Mouse (Mus musculus): ENCODE results near the gene Ttc19. TPM values are rescaled to one million over a fixed set of nuclear protein-coding genes. Genes with fewer than 3 reads are reported as not detected.

The Ttc19 gene
- polyA plus RNA-seq, 1 experiment from 2014 or later = 39.3 TPM

- 68% methylated on average over 5 of the region's 5 CpGs for WGBS
These were observed 27.9 kb upstream of the Ttc19 start for GRCm38 (mm10) chr11:62253380-62253779.

DNA sequence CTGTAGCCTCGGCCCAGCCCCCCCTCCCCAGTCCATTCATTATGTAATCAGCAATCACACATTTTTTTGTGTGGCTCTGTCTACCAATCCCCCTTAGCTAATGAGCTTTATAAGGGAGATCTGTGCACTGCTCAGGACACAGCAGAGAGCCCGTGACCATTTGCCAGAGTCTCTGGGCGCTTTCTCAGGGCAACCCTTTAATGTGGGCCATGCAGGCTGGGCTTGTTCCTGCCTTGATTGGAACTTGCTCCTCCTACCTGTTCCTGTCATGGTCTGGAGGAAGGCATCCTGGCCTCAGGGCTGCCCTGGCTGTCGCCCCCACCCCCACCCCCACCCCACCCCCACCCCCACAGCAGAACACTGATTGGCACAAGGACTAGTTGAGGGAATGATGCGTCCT lies 22.1 kb upstream of the Ttc19 start:
- Histone ChIP-seq H3K4me2 (ENCODE audit: low read length) (no peak overlapping the region), H3K9ac (replicated peaks; ENCODE audit: low read depth, low read length) (no peak overlapping the region), H3K27me3 (replicated peaks; ENCODE audit: control insufficient read depth, insufficient read depth, low read length) (no peaks in the 10 kb centered on the region), H3K4me1 (replicated peaks; ENCODE audit: control insufficient read depth, insufficient read depth, low read length) (no peaks in the 10 kb centered on the region), H3K36me3 (ENCODE audit: control insufficient read depth, insufficient read depth) (no peaks in the 10 kb centered on the region), H3K27ac (ENCODE audit: low read length) (no peak overlapping the region), H3K4me3 (replicated peaks; ENCODE audit: low read length) (no peak overlapping the region), H3K9me3 (ENCODE audit: control insufficient read depth, low read length) (no peaks in the 10 kb centered on the region)
- WGBS = 55% methylated on average over 5 of the region's 5 CpGs
- no peak for ATAC-seq

More at GRCm38 (mm10) chr11:62253380-62253779, 27.9 kb upstream of the Ttc19 start:
- Histone ChIP-seq H3K27me3 (replicated peaks; ENCODE audit: control insufficient read depth, insufficient read depth, low read length) (peaks cover 12% of the 10 kb centered on the region), H3K27ac (ENCODE audit: low read length) (no peak overlapping the region), H3K4me2 (ENCODE audit: low read length) (no peak overlapping the region), H3K4me1 (replicated peaks; ENCODE audit: control insufficient read depth, insufficient read depth, low read length) (peaks cover 12% of the 10 kb centered on the region), H3K9ac (replicated peaks; ENCODE audit: low read depth, low read length) (no peak overlapping the region), H3K9me3 (ENCODE audit: control insufficient read depth, low read length) (no peaks in the 10 kb centered on the region), H3K4me3 (replicated peaks; ENCODE audit: low read length) (no peak overlapping the region), H3K36me3 (ENCODE audit: control insufficient read depth, insufficient read depth) (no peaks in the 10 kb centered on the region)
- ATAC-seq = no peak

- no peak for ATAC-seq
- Histone ChIP-seq H3K4me3 (replicated peaks; ENCODE audit: low read length) (no peak overlapping the region), H3K36me3 (ENCODE audit: control insufficient read depth, insufficient read depth) (no peaks in the 10 kb centered on the region), H3K27me3 (replicated peaks; ENCODE audit: control insufficient read depth, insufficient read depth, low read length) (no peaks in the 10 kb centered on the region), H3K9ac (replicated peaks; ENCODE audit: low read depth, low read length) (no peak overlapping the region), H3K9me3 (ENCODE audit: control insufficient read depth, low read length) (no peaks in the 10 kb centered on the region), H3K4me2 (ENCODE audit: low read length) (no peak overlapping the region), H3K27ac (ENCODE audit: low read length) (no peak overlapping the region), H3K4me1 (replicated peaks; ENCODE audit: control insufficient read depth, insufficient read depth, low read length) (peaks cover 11% of the 10 kb centered on the region)
- WGBS = 78% methylated on average over 7 of the region's 7 CpGs
These were observed 17.7 kb upstream of the Ttc19 start for GRCm38 (mm10) chr11:62263599-62263998.

- no peak overlapping the region for H3K4me3 ChIP-seq (replicated peaks; ENCODE audit: low read length)
- no peaks in the 10 kb centered on the region for H3K27me3 ChIP-seq (replicated peaks; ENCODE audit: control insufficient read depth, insufficient read depth, low read length)
- no peaks in the 10 kb centered on the region for H3K36me3 ChIP-seq (ENCODE audit: control insufficient read depth, insufficient read depth)
- H3K9ac ChIP-seq (replicated peaks; ENCODE audit: low read depth, low read length) = no peak overlapping the region
- no peaks in the 10 kb centered on the region for H3K9me3 ChIP-seq (ENCODE audit: control insufficient read depth, low read length)
- H3K27ac ChIP-seq (ENCODE audit: low read length) = no peak overlapping the region
- ATAC-seq = no peak
- no peak overlapping the region for H3K4me2 ChIP-seq (ENCODE audit: low read length)
- 70% methylated on average over 7 of the region's 7 CpGs for WGBS
- H3K4me1 ChIP-seq (replicated peaks; ENCODE audit: control insufficient read depth, insufficient read depth, low read length) = peaks cover 11% of the 10 kb centered on the region
These were observed 17.3 kb upstream of the Ttc19 start for GRCm38 (mm10) chr11:62264018-62264417.

GRCm38 (mm10) chr11:62265642-62266041 lies 15.6 kb upstream of the Ttc19 start:
- ATAC-seq = no peak
- Histone ChIP-seq H3K9me3 (ENCODE audit: control insufficient read depth, low read length) (no peaks in the 10 kb centered on the region), H3K27me3 (replicated peaks; ENCODE audit: control insufficient read depth, insufficient read depth, low read length) (no peaks in the 10 kb centered on the region), H3K36me3 (ENCODE audit: control insufficient read depth, insufficient read depth) (no peaks in the 10 kb centered on the region), H3K27ac (ENCODE audit: low read length) (no peak overlapping the region), H3K4me1 (replicated peaks; ENCODE audit: control insufficient read depth, insufficient read depth, low read length) (peaks cover 11% of the 10 kb centered on the region), H3K9ac (replicated peaks; ENCODE audit: low read depth, low read length) (no peak overlapping the region), H3K4me2 (ENCODE audit: low read length) (no peak overlapping the region), H3K4me3 (replicated peaks; ENCODE audit: low read length) (no peak overlapping the region)
- 58% methylated on average over 7 of the region's 7 CpGs for WGBS

DNA sequence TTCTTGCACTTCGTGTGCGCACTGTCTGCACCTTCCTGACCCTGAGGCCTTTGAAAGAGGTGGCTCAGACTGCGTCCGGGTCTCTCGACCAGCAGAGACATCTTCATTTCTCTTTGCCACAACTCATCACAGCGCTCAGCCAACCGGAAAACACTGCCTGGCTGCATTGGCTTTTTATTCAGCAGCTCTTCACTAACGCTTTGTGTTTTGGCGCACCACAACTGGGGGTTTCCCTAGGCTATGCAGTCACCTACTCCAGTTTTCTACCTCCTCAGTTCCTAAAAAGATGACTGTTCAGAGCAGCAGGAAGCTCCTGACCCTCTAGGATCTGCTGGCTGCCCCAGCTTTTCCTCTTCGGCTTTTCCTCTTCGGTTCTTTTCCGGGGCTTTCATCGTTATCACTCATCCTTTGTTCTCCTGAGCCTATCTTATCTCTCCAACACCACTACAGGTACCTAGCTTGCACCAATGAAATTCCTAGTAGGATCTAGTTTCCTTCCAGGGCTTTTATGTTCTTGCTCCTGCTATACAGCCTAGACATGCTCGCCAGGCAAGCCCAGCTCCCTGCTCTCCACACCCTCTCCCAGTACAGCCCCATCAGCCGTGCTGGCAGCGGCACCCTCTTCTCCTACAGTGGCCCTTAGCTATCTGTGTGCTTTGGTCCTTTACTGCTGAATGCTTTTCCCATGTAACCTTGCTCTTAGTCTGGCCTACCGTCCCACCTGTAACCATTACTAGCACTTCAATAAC lies 14.6 kb upstream of the Ttc19 start:
- Histone ChIP-seq H3K36me3 (ENCODE audit: control insufficient read depth, insufficient read depth) (no peaks in the 10 kb centered on the region), H3K9me3 (ENCODE audit: control insufficient read depth, low read length) (no peaks in the 10 kb centered on the region), H3K27me3 (replicated peaks; ENCODE audit: control insufficient read depth, insufficient read depth, low read length) (no peaks in the 10 kb centered on the region), H3K9ac (replicated peaks; ENCODE audit: low read depth, low read length) (no peak overlapping the region), H3K4me2 (ENCODE audit: low read length) (no peak overlapping the region), H3K4me1 (replicated peaks; ENCODE audit: control insufficient read depth, insufficient read depth, low read length) (peaks cover 11% of the 10 kb centered on the region), H3K4me3 (replicated peaks; ENCODE audit: low read length) (no peak overlapping the region), H3K27ac (ENCODE audit: low read length) (no peak overlapping the region)
- no peak for ATAC-seq
- 45% methylated on average over 17 of the region's 17 CpGs for WGBS

GRCm38 (mm10) chr11:62268381-62268780 lies 12.9 kb upstream of the Ttc19 start:
- H3K9ac ChIP-seq (replicated peaks; ENCODE audit: low read depth, low read length) = no peak overlapping the region
- no peaks in the 10 kb centered on the region for H3K27me3 ChIP-seq (replicated peaks; ENCODE audit: control insufficient read depth, insufficient read depth, low read length)
- peaks cover 11% of the 10 kb centered on the region for H3K4me1 ChIP-seq (replicated peaks; ENCODE audit: control insufficient read depth, insufficient read depth, low read length)
- no peaks in the 10 kb centered on the region for H3K9me3 ChIP-seq (ENCODE audit: control insufficient read depth, low read length)
- H3K27ac ChIP-seq (ENCODE audit: low read length) = no peak overlapping the region
- 77% methylated on average over 8 of the region's 8 CpGs for WGBS
- no peaks in the 10 kb centered on the region for H3K36me3 ChIP-seq (ENCODE audit: control insufficient read depth, insufficient read depth)
- no peak overlapping the region for H3K4me3 ChIP-seq (replicated peaks; ENCODE audit: low read length)
- H3K4me2 ChIP-seq (ENCODE audit: low read length) = no peak overlapping the region
- no peak for ATAC-seq

DNA sequence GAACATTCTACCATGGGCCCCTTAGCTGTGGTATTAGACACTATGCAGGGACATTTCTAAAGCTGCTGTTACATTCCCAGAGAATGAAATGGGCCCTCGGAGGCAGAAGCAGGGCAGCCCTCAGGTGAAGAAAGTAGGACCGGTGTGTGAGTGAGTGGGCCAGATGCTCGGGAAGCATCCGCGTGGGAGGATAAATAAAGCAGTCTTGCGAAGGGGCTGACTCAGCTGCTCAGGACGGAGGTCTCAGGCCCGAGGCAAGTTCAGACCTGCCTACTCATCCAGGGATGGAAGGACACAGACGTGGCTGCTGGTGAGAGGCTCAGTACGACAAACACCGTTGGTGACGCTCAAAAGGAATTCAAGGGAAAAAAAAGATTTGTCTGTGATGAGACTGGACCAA lies 12.2 kb upstream of the Ttc19 start:
- no peaks in the 10 kb centered on the region for H3K9me3 ChIP-seq (ENCODE audit: control insufficient read depth, low read length)
- ATAC-seq = no peak
- H3K4me1 ChIP-seq (replicated peaks; ENCODE audit: control insufficient read depth, insufficient read depth, low read length) = peaks cover 11% of the 10 kb centered on the region
- no peak overlapping the region for H3K4me2 ChIP-seq (ENCODE audit: low read length)
- H3K27me3 ChIP-seq (replicated peaks; ENCODE audit: control insufficient read depth, insufficient read depth, low read length) = no peaks in the 10 kb centered on the region
- no peaks in the 10 kb centered on the region for H3K36me3 ChIP-seq (ENCODE audit: control insufficient read depth, insufficient read depth)
- H3K4me3 ChIP-seq (replicated peaks; ENCODE audit: low read length) = no peak overlapping the region
- H3K27ac ChIP-seq (ENCODE audit: low read length) = no peak overlapping the region
- WGBS = 83% methylated on average over 12 of the region's 12 CpGs
- no peak overlapping the region for H3K9ac ChIP-seq (replicated peaks; ENCODE audit: low read depth, low read length)

GRCm38 (mm10) chr11:62270851-62271250 lies 10.4 kb upstream of the Ttc19 start:
- Histone ChIP-seq H3K27ac (ENCODE audit: low read length) (no peak overlapping the region), H3K4me1 (replicated peaks; ENCODE audit: control insufficient read depth, insufficient read depth, low read length) (peaks cover 8% of the 10 kb centered on the region), H3K36me3 (ENCODE audit: control insufficient read depth, insufficient read depth) (no peaks in the 10 kb centered on the region), H3K9ac (replicated peaks; ENCODE audit: low read depth, low read length) (no peak overlapping the region), H3K4me3 (replicated peaks; ENCODE audit: low read length) (no peak overlapping the region), H3K9me3 (ENCODE audit: control insufficient read depth, low read length) (no peaks in the 10 kb centered on the region), H3K27me3 (replicated peaks; ENCODE audit: control insufficient read depth, insufficient read depth, low read length) (no peaks in the 10 kb centered on the region), H3K4me2 (ENCODE audit: low read length) (no peak overlapping the region)
- no peak for ATAC-seq
- WGBS = 67% methylated on average over 5 of the region's 5 CpGs

- H3K9ac ChIP-seq (replicated peaks; ENCODE audit: low read depth, low read length) = no peak overlapping the region
These were observed 4.2 kb upstream of the Ttc19 start for GRCm38 (mm10) chr11:62277086-62277485.

More at GRCm38 (mm10) chr11:62277086-62277485, 4.2 kb upstream of the Ttc19 start:
- H3K27me3 ChIP-seq (replicated peaks; ENCODE audit: control insufficient read depth, insufficient read depth, low read length) = no peaks in the 10 kb centered on the region
- no peaks in the 10 kb centered on the region for H3K9me3 ChIP-seq (ENCODE audit: control insufficient read depth, low read length)
- no peak overlapping the region for H3K4me3 ChIP-seq (replicated peaks; ENCODE audit: low read length)
- peaks cover 5% of the 10 kb centered on the region for H3K4me1 ChIP-seq (replicated peaks; ENCODE audit: control insufficient read depth, insufficient read depth, low read length)
- H3K36me3 ChIP-seq (ENCODE audit: control insufficient read depth, insufficient read depth) = no peaks in the 10 kb centered on the region
- H3K4me2 ChIP-seq (ENCODE audit: low read length) = no peak overlapping the region
- H3K27ac ChIP-seq (ENCODE audit: low read length) = no peak overlapping the region
- 74% methylated on average over 8 of the region's 8 CpGs for WGBS
- no peak for ATAC-seq

Data from forebrain, embryonic 16.5 days (tissue).